Mouse (Mus musculus) macrophage (primary cell): ENCODE measurements around the gene Spty2d1. TPM values are rescaled to one million over a fixed set of nuclear protein-coding genes. Genes with fewer than 3 reads are reported as not detected.

Experiments used
- H3K27ac ChIP-seq: fragments of 350-480 bp; formaldehyde crosslinking; 2 replicates; pipeline ENCODE4 v1.9.0; 2021
- H3K36me3 ChIP-seq: fragments of 350-480 bp; formaldehyde crosslinking; 2 replicates; pipeline ENCODE4 v1.9.0; 2021; ENCODE audit errors: inconsistent target
- H3K4me3 ChIP-seq: fragments of 350-480 bp; formaldehyde crosslinking; 2 replicates; pipeline ENCODE4 v1.9.0; 2021; ENCODE audit errors: inconsistent target
- H3K79me2 ChIP-seq: fragments of 350-480 bp; formaldehyde crosslinking; 2 replicates; pipeline ENCODE4 v1.9.0; 2021; ENCODE audit errors: inconsistent target
- WGBS: methylation state at CpG from one replicate; pipeline ENCODE4 v1.1.7; 2026; ENCODE audit warnings: inconsistent platforms; ENCODE audit not compliant: missing documents; 5-methylcytosine and 5-hydroxymethylcytosine counted together
- polyA plus RNA-seq: library from polyadenylated mRNA; stranded (reverse); fragments of 250-400 nt; gene quantifications from 3 replicates; pipeline ENCODE4 v1.2.4, GENCODE M21; 2018; ENCODE audit warnings: inconsistent platforms
- total RNA-seq, 78 experiments: library from RNA; depleted of rRNA; stranded (reverse); fragments of 250-400 nt; gene quantifications; 1 replicate in 9 of 78; 2 replicates in 24 of 78; 3 replicates in 43 of 78; 4 replicates in 2 of 78; pipeline ENCODE4 v1.2.4; 2018; ENCODE audit warnings: inconsistent platforms in 56 of 78

Spty2d1 gene
- total RNA-seq (2018; cell fraction: chromatin; rRNA removed) = 100 to 1,000 TPM in 1 of 26 experiments, 10 to 100 TPM in 25; 22.0 to 116 (median 41.8) TPM
- total RNA-seq (2018; cell fraction: cytosol; rRNA removed) = 10 to 100 TPM; 22.3 to 51.1 (median 30.6) TPM
- 10 to 100 TPM; 29.4 to 62.6 (median 40.1) TPM for total RNA-seq (2018; cell fraction: nucleus; rRNA removed)
- 14.1 to 25.5 TPM (median 17.6 TPM) in 3 replicates for polyA plus RNA-seq

- peak within 1 kb of the TSS; percentile 89 for H3K27ac ChIP-seq
- peaks cover 55% of the 10 kb centered on the region for H3K79me2 ChIP-seq
- H3K36me3 ChIP-seq = no peaks in the 10 kb centered on the region
- peak within 1 kb of the TSS; percentile 84 for H3K4me3 ChIP-seq
- under 1% methylated on average over 42 of the region's 57 CpGs for WGBS
Measured at GRCm38 (mm10) chr7:47008168-47008993, at the start of gene Spty2d1. Spty2d1 (minus strand) TSS chr7:47008411.

GRCm38 (mm10) chr7:47056273-47056672 is 48.1 kb upstream of the Spty2d1 start:
- peaks cover 34% of the 10 kb centered on the region for H3K79me2 ChIP-seq
- H3K4me3 ChIP-seq = no peak overlapping the region
- peak overlapping the region; percentile 79 for H3K27ac ChIP-seq
- WGBS = 50% methylated on average over 4 of the region's 4 CpGs
- H3K36me3 ChIP-seq = peaks cover 17% of the 10 kb centered on the region; the same call in 1 of the 2 replicates

GRCm38 (mm10) chr7:47055744-47056143 is 47.5 kb upstream of the Spty2d1 start:
- Histone ChIP-seq H3K27ac (peak overlapping the region; percentile 79), H3K79me2 (peaks cover 39% of the 10 kb centered on the region), H3K36me3 (peaks cover 17% of the 10 kb centered on the region; the same call in 1 of the 2 replicates), H3K4me3 (no peak overlapping the region)
- 6% methylated on average over 9 of the region's 9 CpGs for WGBS

GRCm38 (mm10) chr7:47054666-47055065 is 46.5 kb upstream of the Spty2d1 start:
- 61% methylated on average over 2 of the region's 2 CpGs for WGBS
- H3K27ac ChIP-seq = peak overlapping the region; percentile 79
- H3K79me2 ChIP-seq = peaks cover 39% of the 10 kb centered on the region
- H3K36me3 ChIP-seq = peaks cover 17% of the 10 kb centered on the region; the same call in 1 of the 2 replicates
- H3K4me3 ChIP-seq = no peak overlapping the region

- H3K36me3 ChIP-seq = peaks cover 17% of the 10 kb centered on the region; the same call in 1 of the 2 replicates
- H3K79me2 ChIP-seq = peaks cover 39% of the 10 kb centered on the region
- peak overlapping the region; percentile 98 for H3K27ac ChIP-seq
- WGBS = 86% methylated on average over 15 of the region's 15 CpGs
- no peak overlapping the region for H3K4me3 ChIP-seq
Measured at GRCm38 (mm10) chr7:47053287-47053686, 45.1 kb upstream of the Spty2d1 start.

GRCm38 (mm10) chr7:47052276-47052675 is 44.1 kb upstream of the Spty2d1 start:
- peaks cover 17% of the 10 kb centered on the region; the same call in 1 of the 2 replicates for H3K36me3 ChIP-seq
- peak overlapping the region; percentile 98 for H3K27ac ChIP-seq
- 29% methylated on average over 3 of the region's 3 CpGs for WGBS
- peak overlapping the region; percentile 15 for H3K4me3 ChIP-seq
- H3K79me2 ChIP-seq = peaks cover 39% of the 10 kb centered on the region

GRCm38 (mm10) chr7:47051404-47052151 is 43.4 kb upstream of the Spty2d1 start:
- peak overlapping the region; percentile 98 for H3K27ac ChIP-seq
- peaks cover 17% of the 10 kb centered on the region; the same call in 1 of the 2 replicates for H3K36me3 ChIP-seq
- H3K4me3 ChIP-seq = peak overlapping the region; percentile 74
- peaks cover 39% of the 10 kb centered on the region for H3K79me2 ChIP-seq
- WGBS = 0% methylated on average over 2 of the region's 2 CpGs

- Histone ChIP-seq H3K4me3 (peak overlapping the region; percentile 74), H3K36me3 (peaks cover 17% of the 10 kb centered on the region; the same call in 1 of the 2 replicates), H3K79me2 (peaks cover 39% of the 10 kb centered on the region), H3K27ac (peak overlapping the region; percentile 98)
- WGBS = under 1% methylated on average over 34 of the region's 34 CpGs
Measured at GRCm38 (mm10) chr7:47050766-47051165, 42.6 kb upstream of the Spty2d1 start.

GRCm38 (mm10) chr7:47050366-47050765 is 42.2 kb upstream of the Spty2d1 start, which contains the start of gene Tmem86a:
Tmem86a (plus strand) TSS chr7:47050601.
- Histone ChIP-seq H3K36me3 (peaks cover 17% of the 10 kb centered on the region; the same call in 1 of the 2 replicates), H3K79me2 (peaks cover 39% of the 10 kb centered on the region), H3K4me3 (peak within 1 kb of the TSS; percentile 74), H3K27ac (peak within 1 kb of the TSS; percentile 98)
- under 1% methylated on average over 33 of the region's 33 CpGs for WGBS

GRCm38 (mm10) chr7:47042823-47043490 is 34.7 kb upstream of the Spty2d1 start:
- 80% methylated on average over 6 of the region's 6 CpGs for WGBS
- no peak overlapping the region for H3K27ac ChIP-seq
- no peaks in the 10 kb centered on the region for H3K79me2 ChIP-seq
- no peaks in the 10 kb centered on the region for H3K36me3 ChIP-seq
- H3K4me3 ChIP-seq = no peak overlapping the region

GRCm38 (mm10) chr7:47042121-47042520 is 33.9 kb upstream of the Spty2d1 start:
- H3K4me3 ChIP-seq = no peak overlapping the region

GRCm38 (mm10) chr7:47041706-47042105 is 33.5 kb upstream of the Spty2d1 start:
- no peaks in the 10 kb centered on the region for H3K36me3 ChIP-seq

More at GRCm38 (mm10) chr7:47042121-47042520, 33.9 kb upstream of the Spty2d1 start:
- H3K27ac ChIP-seq = no peak overlapping the region
- H3K36me3 ChIP-seq = no peaks in the 10 kb centered on the region
- WGBS = 100% methylated on average over 4 of the region's 4 CpGs
- H3K79me2 ChIP-seq = no peaks in the 10 kb centered on the region

GRCm38 (mm10) chr7:47035426-47035825 is 27.2 kb upstream of the Spty2d1 start:
- no peak overlapping the region for H3K4me3 ChIP-seq
- no peaks in the 10 kb centered on the region for H3K79me2 ChIP-seq
- no peaks in the 10 kb centered on the region for H3K36me3 ChIP-seq
- peak overlapping the region; percentile 34 for H3K27ac ChIP-seq
- WGBS = 75% methylated on average over 8 of the region's 8 CpGs

More at GRCm38 (mm10) chr7:47041706-47042105, 33.5 kb upstream of the Spty2d1 start:
- Histone ChIP-seq H3K4me3 (no peak overlapping the region), H3K27ac (no peak overlapping the region), H3K79me2 (no peaks in the 10 kb centered on the region)
- 94% methylated on average over 3 of the region's 3 CpGs for WGBS
